Mouse (Mus musculus): ENCODE measurements around the gene Mylk. TPM values are rescaled to one million over a fixed set of nuclear protein-coding genes. Genes with fewer than 3 reads are reported as not detected.

The Mylk gene
- polyA plus RNA-seq, 1 experiment = not detected

DNA sequence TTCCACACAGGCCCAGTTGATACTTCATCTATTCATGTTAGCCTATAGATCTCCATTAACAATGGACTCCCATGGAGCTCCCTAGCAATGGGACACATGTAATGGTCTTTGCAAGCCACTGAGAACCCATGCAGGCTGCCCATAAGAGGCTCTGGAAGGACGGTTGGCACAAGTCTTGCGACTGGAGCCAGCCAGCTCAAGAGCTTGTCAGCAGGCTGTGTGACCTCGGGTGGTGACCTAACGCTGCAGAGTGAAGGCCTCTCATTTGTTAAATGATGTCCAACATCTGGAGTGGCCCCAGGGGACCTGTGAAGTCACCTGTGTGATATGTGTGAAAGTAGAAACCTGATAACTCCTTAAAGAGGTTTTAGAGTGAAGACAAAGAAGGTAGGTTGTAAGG is 252.0 kb downstream of the Mylk start:
- peak overlapping the region; percentile 56 for H3K27ac ChIP-seq (ENCODE audit: insufficient read depth, low read depth, low read length)
- no peak overlapping the region for H3K4me3 ChIP-seq (ENCODE audit: insufficient read depth, low read depth, low read length)
- WGBS = 75% methylated on average over 4 of the region's 4 CpGs

DNA sequence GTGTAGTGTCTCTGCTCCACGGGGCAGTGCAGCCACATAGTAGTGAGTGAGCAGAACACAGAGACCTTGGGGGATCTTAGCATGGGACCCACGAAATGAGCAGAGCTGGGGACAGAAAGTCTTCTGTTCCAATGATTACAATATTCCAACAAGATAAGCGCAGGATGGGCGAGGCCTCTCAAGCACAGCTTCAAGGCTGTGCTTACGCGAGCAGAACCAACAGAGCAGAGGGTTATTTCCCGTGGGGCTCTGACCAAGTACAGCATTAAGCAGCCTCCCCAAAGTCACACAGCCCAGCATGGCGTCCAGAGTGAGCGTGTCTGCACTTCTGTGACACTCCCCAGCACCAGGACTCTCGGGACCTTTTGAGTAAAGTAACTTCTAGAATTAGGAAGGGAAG is 252.6 kb downstream of the Mylk start:
- no peak for TF ChIP-seq CTCF (IDR thresholded peaks at IDR 0.05; ENCODE audit: insufficient read depth, low read depth, low read length)
- TF ChIP-seq POLR2A (IDR thresholded peaks at IDR 0.05; ENCODE audit: insufficient read depth, low read depth, low read length) = no peak
- 83% methylated on average over 10 of the region's 10 CpGs for WGBS
- no peak overlapping the region for H3K27ac ChIP-seq (ENCODE audit: insufficient read depth, low read depth, low read length)
- no peak overlapping the region for H3K4me3 ChIP-seq (ENCODE audit: insufficient read depth, low read depth, low read length)
- peaks cover 45% of the 10 kb centered on the region for H3K4me1 ChIP-seq (ENCODE audit: control insufficient read depth, insufficient read depth, low read length)

More for the DNA sequence above, 252.0 kb downstream of the Mylk start:
- H3K4me1 ChIP-seq (ENCODE audit: control insufficient read depth, insufficient read depth, low read length) = peaks cover 45% of the 10 kb centered on the region
- TF ChIP-seq CTCF (IDR thresholded peaks at IDR 0.05; ENCODE audit: insufficient read depth, low read depth, low read length) (no peak), POLR2A (IDR thresholded peaks at IDR 0.05; ENCODE audit: insufficient read depth, low read depth, low read length) (no peak)

GRCm38 (mm10) chr16:34999016-34999415 is 254.0 kb downstream of the Mylk start:
- peaks cover 39% of the 10 kb centered on the region for H3K4me1 ChIP-seq (ENCODE audit: control insufficient read depth, insufficient read depth, low read length)
- TF ChIP-seq POLR2A (IDR thresholded peaks at IDR 0.05; ENCODE audit: insufficient read depth, low read depth, low read length) (no peak), CTCF (IDR thresholded peaks at IDR 0.05; ENCODE audit: insufficient read depth, low read depth, low read length) (no peak)
- WGBS = 76% methylated on average over 3 of the region's 3 CpGs
- no peak overlapping the region for H3K4me3 ChIP-seq (ENCODE audit: insufficient read depth, low read depth, low read length)
- H3K27ac ChIP-seq (ENCODE audit: insufficient read depth, low read depth, low read length) = no peak overlapping the region

DNA sequence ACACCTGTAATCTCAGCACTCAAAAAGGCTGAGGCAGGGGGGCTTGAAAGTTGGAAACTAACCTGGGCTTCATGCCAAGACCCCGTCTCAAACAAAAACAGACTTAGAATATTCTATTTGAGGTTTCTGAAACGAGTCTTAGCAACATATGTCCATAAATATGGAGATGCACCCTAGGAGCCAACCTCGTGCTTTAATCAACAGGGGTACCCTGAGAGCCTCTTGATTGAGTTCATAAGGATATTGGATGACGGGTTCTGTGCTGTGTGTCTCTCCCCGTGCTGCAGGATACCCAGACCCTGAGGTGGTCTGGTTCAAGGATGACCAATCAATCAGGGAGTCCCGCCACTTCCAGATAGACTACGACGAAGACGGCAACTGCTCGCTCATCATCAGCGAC is 255.0 kb downstream of the Mylk start:
- WGBS = 49% methylated on average over 11 of the region's 11 CpGs
- no peak for TF ChIP-seq POLR2A (IDR thresholded peaks at IDR 0.05; ENCODE audit: insufficient read depth, low read depth, low read length)
- TF ChIP-seq CTCF (IDR thresholded peaks at IDR 0.05; ENCODE audit: insufficient read depth, low read depth, low read length) = no peak
- Histone ChIP-seq H3K27ac (ENCODE audit: insufficient read depth, low read depth, low read length) (no peak overlapping the region), H3K4me1 (ENCODE audit: control insufficient read depth, insufficient read depth, low read length) (peaks cover 32% of the 10 kb centered on the region), H3K4me3 (ENCODE audit: insufficient read depth, low read depth, low read length) (no peak overlapping the region)

DNA sequence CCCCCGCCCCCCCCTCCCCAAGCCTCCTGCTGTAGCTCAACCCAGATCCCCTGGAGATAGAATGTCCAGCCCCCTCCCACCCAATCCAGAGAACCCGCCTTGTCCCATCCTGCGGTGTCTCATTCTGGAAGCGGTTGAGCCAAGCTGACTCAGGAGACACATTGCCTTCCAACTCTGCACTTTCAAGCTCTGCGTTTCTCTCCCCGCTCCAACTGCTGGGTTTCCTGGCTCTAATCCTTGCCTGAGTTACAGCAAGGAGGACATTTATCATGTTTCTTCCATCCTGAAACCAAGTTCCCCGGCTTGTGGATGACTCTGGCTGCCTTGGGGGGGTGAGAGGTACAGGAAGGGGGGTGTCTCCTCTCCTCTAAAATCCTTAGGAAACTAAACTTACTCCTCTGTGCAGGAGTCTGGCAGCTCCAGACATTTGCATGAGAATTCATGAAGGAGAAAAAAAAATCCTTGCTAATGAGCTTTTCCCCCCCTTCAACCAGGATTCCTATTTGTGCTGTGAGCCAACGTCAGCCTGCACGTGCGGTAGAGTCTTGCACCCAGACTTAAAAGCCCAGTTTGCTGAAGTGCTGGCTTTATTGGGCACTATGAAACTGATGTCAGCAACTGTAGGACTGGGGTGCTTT is 256.0 kb downstream of the Mylk start:
- WGBS = 6% methylated on average over 10 of the region's 10 CpGs
- no peak overlapping the region for H3K4me3 ChIP-seq (ENCODE audit: insufficient read depth, low read depth, low read length)
- TF ChIP-seq CTCF (IDR thresholded peaks at IDR 0.05; ENCODE audit: insufficient read depth, low read depth, low read length) (no peak), POLR2A (IDR thresholded peaks at IDR 0.05; ENCODE audit: insufficient read depth, low read depth, low read length) (no peak)
- H3K4me1 ChIP-seq (ENCODE audit: control insufficient read depth, insufficient read depth, low read length) = peaks cover 25% of the 10 kb centered on the region
- no peak overlapping the region for H3K27ac ChIP-seq (ENCODE audit: insufficient read depth, low read depth, low read length)

- Histone ChIP-seq H3K4me1 (ENCODE audit: control insufficient read depth, insufficient read depth, low read length) (peaks cover 12% of the 10 kb centered on the region), H3K4me3 (ENCODE audit: insufficient read depth, low read depth, low read length) (no peak overlapping the region), H3K27ac (ENCODE audit: insufficient read depth, low read depth, low read length) (no peak overlapping the region)
- 82% methylated on average over 5 of the region's 5 CpGs for WGBS
- TF ChIP-seq POLR2A (IDR thresholded peaks at IDR 0.05; ENCODE audit: insufficient read depth, low read depth, low read length) (no peak), CTCF (IDR thresholded peaks at IDR 0.05; ENCODE audit: insufficient read depth, low read depth, low read length) (no peak)
Observed at GRCm38 (mm10) chr16:35004356-35004755, 259.3 kb downstream of the Mylk start.

- H3K4me1 ChIP-seq (ENCODE audit: control insufficient read depth, insufficient read depth, low read length) = peaks cover 12% of the 10 kb centered on the region
- 79% methylated on average over 2 of the region's 2 CpGs for WGBS
- no peak overlapping the region for H3K4me3 ChIP-seq (ENCODE audit: insufficient read depth, low read depth, low read length)
- TF ChIP-seq CTCF (IDR thresholded peaks at IDR 0.05; ENCODE audit: insufficient read depth, low read depth, low read length) (no peak), POLR2A (IDR thresholded peaks at IDR 0.05; ENCODE audit: insufficient read depth, low read depth, low read length) (no peak)
- no peak overlapping the region for H3K27ac ChIP-seq (ENCODE audit: insufficient read depth, low read depth, low read length)
Observed at GRCm38 (mm10) chr16:35004756-35005155, 259.7 kb downstream of the Mylk start.

DNA sequence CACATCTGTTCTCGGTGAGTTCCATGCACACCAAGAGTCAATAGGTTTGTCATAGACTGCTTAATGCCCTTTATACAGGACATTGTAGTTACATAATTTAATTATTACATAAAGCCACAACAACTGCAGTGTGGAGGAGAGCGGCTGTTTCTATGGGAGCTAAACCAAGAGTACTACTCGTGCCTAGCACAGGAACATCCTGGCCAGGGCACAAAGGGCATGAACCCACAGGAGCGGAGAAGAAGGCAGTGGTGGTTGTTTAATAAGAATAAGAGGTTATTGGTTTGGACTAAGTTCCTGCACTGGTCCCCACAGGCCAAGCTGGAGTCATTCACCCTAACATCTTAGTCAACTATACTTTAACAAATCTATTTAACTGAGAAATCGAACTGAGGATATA is 261.2 kb downstream of the Mylk start:
- no peak for TF ChIP-seq CTCF (IDR thresholded peaks at IDR 0.05; ENCODE audit: insufficient read depth, low read depth, low read length)
- TF ChIP-seq POLR2A (IDR thresholded peaks at IDR 0.05; ENCODE audit: insufficient read depth, low read depth, low read length) = no peak
- no peak overlapping the region for H3K4me3 ChIP-seq (ENCODE audit: insufficient read depth, low read depth, low read length)
- peaks cover 3% of the 10 kb centered on the region for H3K4me1 ChIP-seq (ENCODE audit: control insufficient read depth, insufficient read depth, low read length)
- 93% methylated on average over 5 of the region's 5 CpGs for WGBS
- no peak overlapping the region for H3K27ac ChIP-seq (ENCODE audit: insufficient read depth, low read depth, low read length)

DNA sequence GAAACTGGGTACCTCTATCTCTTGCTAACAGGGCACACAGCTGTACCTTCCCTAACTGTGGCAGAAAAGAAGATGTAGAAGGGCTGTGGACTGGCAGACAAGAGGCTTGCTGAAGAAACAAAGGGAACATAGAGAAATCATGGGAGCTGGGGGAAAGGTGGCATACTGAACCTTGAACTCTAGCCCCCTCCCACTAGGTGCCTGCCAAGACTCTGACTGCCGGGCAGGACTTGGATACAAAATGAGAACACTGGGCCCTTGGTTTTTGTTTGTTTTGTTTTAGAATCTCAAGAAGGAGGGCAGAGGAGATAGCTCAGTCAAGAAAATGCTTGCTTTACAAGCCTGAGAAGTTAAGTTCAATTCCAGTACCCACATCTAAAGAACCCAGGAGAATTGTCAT is 262.4 kb downstream of the Mylk start:
- H3K4me1 ChIP-seq (ENCODE audit: control insufficient read depth, insufficient read depth, low read length) = no peaks in the 10 kb centered on the region
- H3K27ac ChIP-seq (ENCODE audit: insufficient read depth, low read depth, low read length) = no peak overlapping the region
- 73% methylated on average over 1 of the region's 1 CpGs for WGBS
- H3K4me3 ChIP-seq (ENCODE audit: insufficient read depth, low read depth, low read length) = no peak overlapping the region
- no peak for TF ChIP-seq CTCF (IDR thresholded peaks at IDR 0.05; ENCODE audit: insufficient read depth, low read depth, low read length)
- no peak for TF ChIP-seq POLR2A (IDR thresholded peaks at IDR 0.05; ENCODE audit: insufficient read depth, low read depth, low read length)

DNA sequence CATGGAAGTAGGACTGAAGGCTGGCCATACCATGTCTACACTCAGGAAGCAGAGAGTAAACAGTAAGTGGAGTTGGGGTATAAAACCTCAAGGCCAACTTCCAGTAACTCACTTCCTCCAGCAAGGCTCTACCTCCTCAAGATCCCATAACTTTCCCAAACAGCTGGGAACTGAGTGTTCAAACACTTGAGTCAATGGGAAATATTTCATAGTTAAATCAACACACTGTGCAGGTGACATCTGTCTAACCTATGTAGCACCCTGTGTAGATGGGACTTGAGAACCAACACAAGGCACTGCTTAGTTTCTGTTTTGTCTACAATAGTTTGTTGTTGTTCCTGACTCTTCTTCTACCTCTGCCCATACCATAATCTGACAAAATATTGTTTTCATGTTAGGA is 263.4 kb downstream of the Mylk start:
- Histone ChIP-seq H3K4me1 (ENCODE audit: control insufficient read depth, insufficient read depth, low read length) (no peaks in the 10 kb centered on the region), H3K27ac (ENCODE audit: insufficient read depth, low read depth, low read length) (no peak overlapping the region), H3K4me3 (ENCODE audit: insufficient read depth, low read depth, low read length) (no peak overlapping the region)
- TF ChIP-seq POLR2A (IDR thresholded peaks at IDR 0.05; ENCODE audit: insufficient read depth, low read depth, low read length) (no peak), CTCF (IDR thresholded peaks at IDR 0.05; ENCODE audit: insufficient read depth, low read depth, low read length) (no peak)
